Mouse (Mus musculus) heart, embryonic 16.5 days (tissue): ENCODE data around the gene Gramd1b. TPM values are rescaled to one million over a fixed set of nuclear protein-coding genes. Genes with fewer than 3 reads are reported as not detected.

Experiments
- ATAC-seq: fragments of 200-750 bp; cut with Nextera tagmentation; replicated peaks from 2 replicates; pipeline ENCODE4 v1.8.0; 2017; ENCODE audit warnings: moderate number of reproducible peaks; ENCODE audit not compliant: insufficient read depth, low FRiP score; ENCODE audit errors: extremely low read depth
- H3K27ac ChIP-seq: fragments of 300-500 bp; sonication (generic); 2 replicates; pipeline ENCODE4 v1.5.1; 2014; ENCODE audit warnings: mild to moderate bottlenecking, low read length, control low read depth, moderate library complexity
- H3K27me3 ChIP-seq: fragments of 300-500 bp; sonication (generic); 2 replicates; pipeline ENCODE4 v1.6.1; 2014; ENCODE audit warnings: low read length, mixed read lengths; ENCODE audit not compliant: control insufficient read depth, insufficient read depth
- H3K36me3 ChIP-seq: fragments of 300-500 bp; sonication (generic); 2 replicates; pipeline ENCODE4 v1.6.1; 2014; ENCODE audit not compliant: control insufficient read depth, insufficient read depth
- H3K4me1 ChIP-seq: fragments of 300-500 bp; sonication (generic); 2 replicates; pipeline ENCODE4 v1.6.1; 2014; ENCODE audit warnings: low read length, mixed read lengths; ENCODE audit not compliant: control insufficient read depth, insufficient read depth
- H3K4me2 ChIP-seq: fragments of 300-500 bp; sonication (generic); 2 replicates; pipeline ENCODE4 v1.6.1; 2014; ENCODE audit warnings: low read depth, mild to moderate bottlenecking, control low read depth, low read length
- H3K4me3 ChIP-seq: fragments of 300-500 bp; sonication (generic); 2 replicates; pipeline ENCODE4 v1.5.1; 2014; ENCODE audit warnings: mild to moderate bottlenecking, control low read depth, low read length
- H3K9ac ChIP-seq: fragments of 300-500 bp; sonication (generic); 2 replicates; pipeline ENCODE4 v1.6.1; 2014; ENCODE audit warnings: low read length, control low read depth
- H3K9me3 ChIP-seq: fragments of 300-500 bp; sonication (generic); replicated peaks from 2 replicates; pipeline ENCODE4 v1.6.1; 2016; ENCODE audit warnings: low read length; ENCODE audit not compliant: control insufficient read depth
- WGBS: fragments of 180-500 bp; shearing (Covaris S2); extraction: QIAGEN DNeasy Blood & Tissue Kit; methylation state at CpG from one replicate; pipeline ENCODE4 v1.1.7; 2014; 5-methylcytosine and 5-hydroxymethylcytosine counted together
- polyA plus RNA-seq: library from polyadenylated mRNA; unstranded; fragments of >200 nt; fragmentation: Nextera tagmentation; extraction: Ambion mirVana; gene quantifications from 2 replicates; pipeline ENCODE4 v1.2.1, GENCODE M21; 2015

Gramd1b gene
- polyA plus RNA-seq, 1 experiment from 2014 or later = 5.9 TPM

DNA sequence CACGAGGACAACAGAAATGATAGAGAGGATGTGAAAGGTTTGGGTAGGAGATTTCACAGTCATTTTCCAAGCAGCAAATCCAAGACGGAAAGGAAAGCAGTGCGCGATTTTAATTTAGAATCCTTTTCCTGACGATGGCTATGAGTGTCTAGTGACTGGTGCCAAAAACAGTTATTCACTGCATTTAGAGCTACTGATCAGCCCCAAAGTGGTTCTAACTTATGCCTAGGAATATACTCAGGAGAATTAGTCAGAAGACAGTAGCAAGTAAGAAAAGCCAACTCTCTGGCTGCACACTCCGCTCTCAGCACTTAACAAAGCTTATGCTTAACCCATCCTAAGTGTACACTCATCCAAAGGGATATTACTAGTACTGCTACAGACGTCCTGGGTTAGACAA is 166.9 kb downstream of the Gramd1b start:
- WGBS = 71% methylated on average over 7 of the region's 7 CpGs
- ATAC-seq = no peak
- no peak overlapping the region for H3K4me2 ChIP-seq
- no peak overlapping the region for H3K4me3 ChIP-seq
- H3K9me3 ChIP-seq = no peaks in the 10 kb centered on the region
- H3K27me3 ChIP-seq = no peaks in the 10 kb centered on the region
- peaks cover 6% of the 10 kb centered on the region for H3K4me1 ChIP-seq
- H3K27ac ChIP-seq = no peak overlapping the region
- H3K9ac ChIP-seq = no peak overlapping the region
- no peaks in the 10 kb centered on the region for H3K36me3 ChIP-seq

DNA sequence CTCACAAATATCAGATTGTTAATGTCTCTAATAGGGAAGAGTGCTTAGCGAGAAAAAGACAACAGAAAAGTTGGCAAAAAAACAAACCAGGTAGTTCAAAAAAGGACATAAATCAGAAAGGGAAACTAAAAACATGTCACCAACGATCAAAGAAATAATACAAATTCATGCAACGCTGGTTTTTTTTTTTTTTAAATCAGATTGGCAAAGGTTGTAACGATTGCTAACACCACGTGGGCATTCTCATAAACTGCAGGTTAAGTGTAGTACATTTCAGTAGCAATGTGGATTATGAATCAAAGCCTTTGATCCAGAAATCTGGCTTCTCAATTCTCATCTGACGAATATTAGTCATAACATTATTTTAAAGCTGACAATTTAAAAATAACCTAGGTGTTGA is 169.2 kb downstream of the Gramd1b start:
- Histone ChIP-seq H3K9ac (no peak overlapping the region), H3K4me3 (no peak overlapping the region), H3K4me1 (peaks cover 23% of the 10 kb centered on the region), H3K36me3 (no peaks in the 10 kb centered on the region), H3K4me2 (no peak overlapping the region), H3K9me3 (no peaks in the 10 kb centered on the region), H3K27me3 (no peaks in the 10 kb centered on the region), H3K27ac (no peak overlapping the region)
- WGBS = 79% methylated on average over 6 of the region's 6 CpGs
- ATAC-seq = no peak

DNA sequence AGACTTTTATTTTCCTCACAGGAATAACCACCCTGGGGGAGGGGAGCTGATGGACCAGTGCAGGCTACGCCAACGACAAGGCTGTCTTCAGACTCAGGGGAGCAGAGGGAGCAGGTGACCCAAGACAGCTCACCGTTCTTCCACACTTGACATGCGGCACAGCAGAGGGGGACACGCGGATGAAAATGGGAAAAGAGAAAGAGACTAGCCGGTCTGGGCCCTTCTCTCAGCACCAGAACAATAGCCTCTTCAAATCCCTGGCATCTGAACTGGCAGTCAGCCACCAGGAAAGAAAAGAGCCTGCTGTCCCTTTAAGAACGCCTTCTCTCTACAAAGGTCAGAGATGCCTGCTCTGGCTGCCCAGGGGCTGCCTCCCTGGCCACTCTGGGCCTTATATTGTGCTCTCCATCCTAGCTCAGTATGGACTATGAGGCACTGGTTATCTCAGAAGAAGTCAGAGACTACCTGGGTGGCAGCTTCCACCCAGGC is 172.7 kb downstream of the Gramd1b start:
- H3K4me1 ChIP-seq = peaks cover 19% of the 10 kb centered on the region
- no peaks in the 10 kb centered on the region for H3K36me3 ChIP-seq
- H3K27ac ChIP-seq = no peak overlapping the region
- no peak; the same call in 1 of the 2 replicates for ATAC-seq
- H3K4me2 ChIP-seq = no peak overlapping the region
- H3K9me3 ChIP-seq = no peaks in the 10 kb centered on the region
- 42% methylated on average over 8 of the region's 8 CpGs for WGBS
- no peak overlapping the region for H3K4me3 ChIP-seq
- H3K9ac ChIP-seq = no peak overlapping the region
- H3K27me3 ChIP-seq = no peaks in the 10 kb centered on the region

- WGBS = 93% methylated on average over 4 of the region's 4 CpGs
- ATAC-seq = no peak
Observed at GRCm38 (mm10) chr9:40356768-40357446, 174.3 kb downstream of the Gramd1b start.

GRCm38 (mm10) chr9:40356368-40356767 is 174.8 kb downstream of the Gramd1b start:
- Histone ChIP-seq H3K4me1 (peaks cover 19% of the 10 kb centered on the region), H3K36me3 (no peaks in the 10 kb centered on the region), H3K27me3 (no peaks in the 10 kb centered on the region), H3K4me2 (no peak overlapping the region), H3K9ac (no peak overlapping the region), H3K9me3 (no peaks in the 10 kb centered on the region), H3K27ac (no peak overlapping the region), H3K4me3 (no peak overlapping the region)
- 81% methylated on average over 5 of the region's 5 CpGs for WGBS
- no peak for ATAC-seq

More at GRCm38 (mm10) chr9:40356768-40357446, 174.3 kb downstream of the Gramd1b start:
- peaks cover 19% of the 10 kb centered on the region for H3K4me1 ChIP-seq
- no peak overlapping the region for H3K9ac ChIP-seq
- H3K4me2 ChIP-seq = no peak overlapping the region
- 0 out of 2 replicates have a peak overlapping the region, but pooled peaks have one; percentile 18 for H3K27ac ChIP-seq
- H3K4me3 ChIP-seq = no peak overlapping the region
- no peaks in the 10 kb centered on the region for H3K27me3 ChIP-seq
- H3K9me3 ChIP-seq = no peaks in the 10 kb centered on the region
- H3K36me3 ChIP-seq = no peaks in the 10 kb centered on the region

GRCm38 (mm10) chr9:40355406-40355805 is 175.8 kb downstream of the Gramd1b start:
- Histone ChIP-seq H3K27me3 (no peaks in the 10 kb centered on the region), H3K9ac (no peak overlapping the region), H3K4me3 (no peak overlapping the region), H3K9me3 (no peaks in the 10 kb centered on the region), H3K36me3 (no peaks in the 10 kb centered on the region), H3K4me1 (peaks cover 19% of the 10 kb centered on the region), H3K27ac (no peak overlapping the region), H3K4me2 (no peak overlapping the region)
- WGBS = 89% methylated on average over 8 of the region's 8 CpGs
- ATAC-seq = no peak

DNA sequence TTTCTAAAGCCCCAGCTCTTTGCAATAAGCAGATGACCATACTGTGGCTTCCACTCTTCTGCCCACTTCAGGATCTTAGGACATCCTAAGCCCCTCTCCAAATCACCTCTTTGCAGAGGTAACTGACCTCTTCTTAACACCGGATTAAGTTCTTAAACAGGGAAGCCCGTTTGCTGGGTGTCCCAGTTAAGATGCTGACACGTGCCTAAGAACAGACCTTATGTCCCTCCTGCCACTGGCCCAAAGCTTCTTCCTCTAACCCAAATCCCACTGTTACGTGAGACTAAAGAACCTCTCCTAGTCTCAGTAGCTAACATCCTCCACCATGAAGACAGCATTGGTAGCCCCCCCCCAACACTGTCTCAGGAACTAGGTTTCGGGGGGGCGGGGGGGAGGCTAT is 177.6 kb downstream of the Gramd1b start:
- H3K4me3 ChIP-seq = no peak overlapping the region
- no peak for ATAC-seq
- H3K9ac ChIP-seq = no peak overlapping the region
- H3K4me1 ChIP-seq = peaks cover 14% of the 10 kb centered on the region
- 82% methylated on average over 6 of the region's 6 CpGs for WGBS
- no peak overlapping the region for H3K27ac ChIP-seq
- H3K9me3 ChIP-seq = no peaks in the 10 kb centered on the region
- no peak overlapping the region for H3K4me2 ChIP-seq
- H3K27me3 ChIP-seq = no peaks in the 10 kb centered on the region
- no peaks in the 10 kb centered on the region for H3K36me3 ChIP-seq

- Histone ChIP-seq H3K4me3 (no peak overlapping the region), H3K27me3 (no peaks in the 10 kb centered on the region), H3K9me3 (no peaks in the 10 kb centered on the region), H3K36me3 (no peaks in the 10 kb centered on the region), H3K4me1 (peaks cover 8% of the 10 kb centered on the region; the same call in 1 of the 2 replicates), H3K4me2 (no peak overlapping the region), H3K9ac (no peak overlapping the region), H3K27ac (no peak overlapping the region)
- WGBS = 19% methylated on average over 7 of the region's 7 CpGs
- ATAC-seq = no peak; the same call in 1 of the 2 replicates
Observed at GRCm38 (mm10) chr9:40350640-40351039, 180.5 kb downstream of the Gramd1b start.

DNA sequence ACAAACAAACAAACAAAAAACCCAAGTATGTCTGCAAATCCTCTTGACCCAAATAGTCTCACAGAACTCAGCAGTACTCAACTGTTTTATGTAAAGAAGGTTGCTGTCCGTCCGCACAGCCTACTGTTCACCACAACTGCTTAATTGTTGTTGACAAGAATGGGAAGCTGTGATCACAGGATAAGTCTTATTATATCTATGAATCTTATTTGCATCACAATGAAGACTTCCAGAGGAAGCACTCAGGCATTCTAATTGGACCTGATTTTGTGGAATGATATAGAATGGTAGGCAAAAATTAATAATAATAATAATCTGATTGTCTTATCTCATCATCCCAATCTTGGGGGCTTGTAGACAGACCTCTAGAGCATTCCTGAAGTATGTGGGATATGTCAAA is 181.1 kb downstream of the Gramd1b start:
- Histone ChIP-seq H3K4me2 (no peak overlapping the region), H3K4me3 (no peak overlapping the region), H3K27me3 (no peaks in the 10 kb centered on the region), H3K9ac (no peak overlapping the region), H3K9me3 (no peaks in the 10 kb centered on the region), H3K27ac (no peak overlapping the region), H3K36me3 (no peaks in the 10 kb centered on the region), H3K4me1 (peaks cover 12% of the 10 kb centered on the region)
- 81% methylated on average over 2 of the region's 2 CpGs for WGBS
- no peak for ATAC-seq
